Mouse (Mus musculus): ENCODE results near the gene Kcnq5. TPM values are rescaled to one million over a fixed set of nuclear protein-coding genes. Genes with fewer than 3 reads are reported as not detected.
"Not testable (repeated sequence)": the region's sequence is repeated elsewhere in the genome, so short reads cannot be mapped to it uniquely, and the experiment has no call there.

Kcnq5 gene
- polyA plus RNA-seq, 1 experiment from 2014 or later, result 0.62 TPM

DNA sequence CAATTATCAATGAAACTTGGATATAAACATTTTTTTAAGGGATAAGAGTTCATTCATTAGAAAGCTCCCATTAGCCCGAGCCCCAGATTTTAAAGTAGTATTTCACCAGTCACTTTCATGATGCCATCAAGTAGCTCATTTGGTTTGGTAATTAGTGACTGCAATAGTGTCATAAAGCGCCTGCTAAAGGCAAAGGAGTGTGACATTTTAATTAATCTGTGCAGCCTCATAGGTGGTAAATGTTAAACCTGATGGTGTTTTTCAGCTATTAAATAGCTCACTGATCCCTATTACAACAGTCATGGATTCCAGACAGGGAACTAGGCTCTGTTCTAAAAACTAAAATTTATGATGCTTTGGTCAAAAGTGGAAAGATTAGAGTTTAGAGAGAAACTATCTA, 554.5 kb downstream of the Kcnq5 start:
- Histone ChIP-seq H3K27ac (replicated peaks) (no peak overlapping the region), H3K36me3 (ENCODE audit: control insufficient read depth, insufficient read depth, low read length) (no peaks in the 10 kb centered on the region), H3K4me2 (replicated peaks; ENCODE audit: low read depth) (no peak overlapping the region), H3K9me3 (ENCODE audit: control insufficient read depth, low read length) (no peaks in the 10 kb centered on the region), H3K4me3 (ENCODE audit: low read depth, low read length) (no peak overlapping the region), H3K4me1 (replicated peaks; ENCODE audit: control insufficient read depth, insufficient read depth) (no peaks in the 10 kb centered on the region), H3K9ac (ENCODE audit: low read length) (no peak overlapping the region), H3K27me3 (ENCODE audit: control insufficient read depth, insufficient read depth, low read length) (no peaks in the 10 kb centered on the region)
- TF ChIP-seq EP300 (optimal IDR thresholded peaks at IDR 0.05), result no peak
- no peak for TF ChIP-seq CTCF (IDR thresholded peaks at IDR 0.05; ENCODE audit: low read depth)
- no peak for ATAC-seq (ENCODE audit: low FRiP score, low TSS enrichment)
- no peak for DNase-seq (ENCODE audit: low spot score)
- 70% methylated on average over 2 of the region's 2 CpGs for WGBS

DNA sequence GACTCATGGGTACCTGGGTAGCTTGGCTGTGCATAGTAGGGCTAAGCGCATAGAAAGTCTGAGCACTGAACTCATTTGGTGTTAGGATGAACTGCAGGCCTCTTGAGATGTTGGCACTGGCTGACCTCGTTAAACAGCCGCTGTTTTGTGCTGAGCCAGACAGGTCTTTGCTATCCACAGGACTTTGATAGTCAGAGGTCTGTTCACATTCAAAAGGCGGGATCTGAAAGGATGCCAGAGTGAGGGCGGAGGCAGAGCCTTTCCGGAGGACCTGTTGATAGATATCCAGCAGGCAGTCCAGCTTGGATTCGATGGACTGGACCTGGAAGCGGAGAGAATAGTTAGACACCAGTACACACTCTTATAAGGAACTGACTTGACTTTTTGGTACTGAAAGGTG, 558.9 kb downstream of the Kcnq5 start:
- TF ChIP-seq EP300 (optimal IDR thresholded peaks at IDR 0.05) (no peak), CTCF (IDR thresholded peaks at IDR 0.05; ENCODE audit: low read depth) (no peak)
- Histone ChIP-seq H3K27me3 (ENCODE audit: control insufficient read depth, insufficient read depth, low read length) (no peaks in the 10 kb centered on the region), H3K27ac (replicated peaks) (no peak overlapping the region), H3K9me3 (ENCODE audit: control insufficient read depth, low read length) (no peaks in the 10 kb centered on the region), H3K36me3 (ENCODE audit: control insufficient read depth, insufficient read depth, low read length) (no peaks in the 10 kb centered on the region), H3K4me2 (replicated peaks; ENCODE audit: low read depth) (no peak overlapping the region), H3K4me3 (ENCODE audit: low read depth, low read length) (no peak overlapping the region), H3K9ac (ENCODE audit: low read length) (no peak overlapping the region), H3K4me1 (replicated peaks; ENCODE audit: control insufficient read depth, insufficient read depth) (no peaks in the 10 kb centered on the region)
- ATAC-seq (ENCODE audit: low FRiP score, low TSS enrichment) (no peak), DNase-seq (ENCODE audit: low spot score) (no peak)
- 82% methylated on average over 8 of the region's 8 CpGs for WGBS

DNA sequence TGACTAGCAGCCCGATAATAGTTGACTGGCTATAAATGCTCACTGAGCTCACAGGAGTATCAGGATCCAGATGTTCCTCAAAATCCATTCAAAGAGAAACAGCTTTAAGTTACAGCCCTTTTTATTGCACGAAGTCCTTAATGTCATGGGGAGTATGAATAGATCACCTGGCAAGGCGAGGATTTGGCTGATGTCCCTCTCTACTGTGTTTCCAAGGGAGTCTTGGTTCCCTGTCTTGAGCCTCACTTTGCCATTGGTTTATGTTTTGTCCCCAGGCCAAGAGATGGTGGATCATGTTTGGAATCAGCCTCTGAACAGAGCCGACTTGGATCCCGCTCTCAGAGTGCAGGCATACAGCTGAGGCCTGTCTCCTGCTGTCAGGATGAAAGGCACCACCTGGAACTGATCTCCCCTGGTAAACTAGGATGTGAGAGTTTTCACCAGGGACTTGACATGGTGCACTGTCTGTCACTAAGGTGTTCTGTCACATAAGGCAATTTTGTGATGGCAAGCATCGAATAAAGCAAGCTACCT, 570.5 kb downstream of the Kcnq5 start:
- Histone ChIP-seq H3K27ac (replicated peaks) (no peak overlapping the region), H3K4me3 (ENCODE audit: low read depth, low read length) (no peak overlapping the region), H3K4me1 (replicated peaks; ENCODE audit: control insufficient read depth, insufficient read depth) (no peaks in the 10 kb centered on the region), H3K9ac (ENCODE audit: low read length) (no peak overlapping the region), H3K9me3 (ENCODE audit: control insufficient read depth, low read length) (no peaks in the 10 kb centered on the region), H3K36me3 (ENCODE audit: control insufficient read depth, insufficient read depth, low read length) (no peaks in the 10 kb centered on the region), H3K4me2 (replicated peaks; ENCODE audit: low read depth) (no peak overlapping the region), H3K27me3 (ENCODE audit: control insufficient read depth, insufficient read depth, low read length) (no peaks in the 10 kb centered on the region)
- no peak for DNase-seq (ENCODE audit: low spot score)
- no peak for ATAC-seq (ENCODE audit: low FRiP score, low TSS enrichment)
- 46% methylated on average over 6 of the region's 6 CpGs for WGBS
- no peak for TF ChIP-seq CTCF (IDR thresholded peaks at IDR 0.05; ENCODE audit: low read depth)
- no peak for TF ChIP-seq EP300 (optimal IDR thresholded peaks at IDR 0.05)

DNA sequence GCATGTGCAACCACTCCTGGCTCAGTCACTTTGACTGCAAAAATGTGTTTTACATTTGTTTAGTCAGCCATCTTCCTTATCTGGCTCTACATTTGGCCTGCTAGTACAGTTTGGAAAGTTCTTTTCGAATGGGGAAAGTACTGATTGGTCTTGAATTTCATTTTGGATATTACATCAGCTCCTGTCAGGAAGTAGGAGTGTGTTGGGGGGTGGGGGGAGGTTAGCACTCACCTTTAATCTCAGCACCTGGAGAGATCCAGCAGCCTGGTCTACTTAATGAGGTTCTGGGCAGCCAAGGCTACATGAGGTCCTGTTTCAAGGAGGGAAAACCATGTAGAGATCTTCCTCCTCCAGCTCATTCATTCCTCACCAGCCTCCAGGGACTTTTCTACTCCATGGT, 578.5 kb downstream of the Kcnq5 start, which contains the start of gene Khdc1b:
Gene Khdc1b (plus strand): TSS at position 301 of the 400 bp plus-strand sequence.
- H3K4me2 ChIP-seq (replicated peaks; ENCODE audit: low read depth), result no peak within 1 kb of the TSS
- H3K4me1 ChIP-seq (replicated peaks; ENCODE audit: control insufficient read depth, insufficient read depth), result no peaks in the 10 kb centered on the region
- no peaks in the 10 kb centered on the region for H3K36me3 ChIP-seq (ENCODE audit: control insufficient read depth, insufficient read depth, low read length)
- TF ChIP-seq EP300 (optimal IDR thresholded peaks at IDR 0.05) (no peak), CTCF (IDR thresholded peaks at IDR 0.05; ENCODE audit: low read depth) (no peak)
- no peaks in the 10 kb centered on the region for H3K9me3 ChIP-seq (ENCODE audit: control insufficient read depth, low read length)
- H3K27me3 ChIP-seq (ENCODE audit: control insufficient read depth, insufficient read depth, low read length), result no peaks in the 10 kb centered on the region
- WGBS, result 87% methylated on average over 1 of the region's 1 CpGs
- no peak for ATAC-seq (ENCODE audit: low FRiP score, low TSS enrichment)
- DNase-seq (ENCODE audit: low spot score), result no peak
- H3K27ac ChIP-seq (replicated peaks), result no peak within 1 kb of the TSS
- H3K4me3 ChIP-seq (ENCODE audit: low read depth, low read length), result no peak within 1 kb of the TSS
- H3K9ac ChIP-seq (ENCODE audit: low read length), result no peak within 1 kb of the TSS

DNA sequence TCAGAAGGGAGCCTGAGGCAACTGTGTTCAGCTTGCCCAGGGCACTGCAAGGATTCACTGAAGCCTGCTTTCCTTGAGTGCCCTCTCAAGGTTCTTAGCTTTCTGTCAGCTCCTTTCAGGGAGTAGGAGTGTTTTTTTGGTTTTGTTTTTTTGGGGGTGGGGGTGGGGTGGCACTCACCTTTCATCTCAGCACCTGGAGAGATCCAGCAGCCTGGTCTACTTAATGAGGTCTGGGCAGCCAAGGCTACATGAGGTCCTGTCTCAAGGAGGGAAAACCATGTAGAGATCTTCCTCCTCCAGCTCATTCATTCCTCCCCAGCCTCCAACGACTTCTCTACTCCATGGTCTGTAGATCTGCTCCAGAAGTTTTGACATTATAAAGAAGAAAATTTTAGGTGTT, 593.7 kb downstream of the Kcnq5 start, which contains the start of gene Khdc1c:
Gene Khdc1c (plus strand): TSS at position 301 of the 400 bp plus-strand sequence.
- ATAC-seq (ENCODE audit: low FRiP score, low TSS enrichment); H3K9ac ChIP-seq (ENCODE audit: low read length); DNase-seq (ENCODE audit: low spot score); H3K27me3 ChIP-seq (ENCODE audit: control insufficient read depth, insufficient read depth, low read length); H3K4me1 ChIP-seq (replicated peaks; ENCODE audit: control insufficient read depth, insufficient read depth); H3K9me3 ChIP-seq (ENCODE audit: control insufficient read depth, low read length); H3K36me3 ChIP-seq (ENCODE audit: control insufficient read depth, insufficient read depth, low read length); H3K4me2 ChIP-seq (replicated peaks; ENCODE audit: low read depth); H3K27ac ChIP-seq (replicated peaks); H3K4me3 ChIP-seq (ENCODE audit: low read depth, low read length): not testable (repeated sequence)
- WGBS, result 83% methylated on average over 1 of the region's 1 CpGs

DNA sequence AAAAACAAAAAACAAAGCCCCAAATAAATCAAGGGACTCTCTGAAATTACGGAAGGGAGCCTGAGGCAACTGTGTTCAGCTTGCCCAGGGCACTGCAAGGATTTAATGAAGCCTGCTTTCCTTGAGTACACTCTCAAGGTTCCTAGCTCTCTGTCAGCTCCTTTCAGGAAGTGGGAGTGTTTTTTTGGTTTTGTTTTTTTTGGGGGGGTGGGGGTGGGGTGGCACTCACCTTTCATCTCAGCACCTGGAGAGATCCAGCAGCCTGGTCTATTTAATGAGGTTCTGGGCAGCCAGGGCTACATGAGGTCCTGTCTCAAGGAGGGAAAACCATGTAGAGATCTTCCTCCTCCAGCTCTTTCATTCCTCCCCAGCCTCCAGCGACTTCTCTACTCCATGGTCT, 612.4 kb downstream of the Kcnq5 start, which contains the start of gene Khdc1a:
Gene Khdc1a (plus strand): TSS at position 301 of the 400 bp plus-strand sequence.
- Histone ChIP-seq H3K4me1 (replicated peaks; ENCODE audit: control insufficient read depth, insufficient read depth) (no peaks in the 10 kb centered on the region), H3K4me3 (ENCODE audit: low read depth, low read length) (no peak within 1 kb of the TSS), H3K27me3 (ENCODE audit: control insufficient read depth, insufficient read depth, low read length) (no peaks in the 10 kb centered on the region), H3K4me2 (replicated peaks; ENCODE audit: low read depth) (no peak within 1 kb of the TSS), H3K9ac (ENCODE audit: low read length) (no peak within 1 kb of the TSS), H3K27ac (replicated peaks) (no peak within 1 kb of the TSS), H3K36me3 (ENCODE audit: control insufficient read depth, insufficient read depth, low read length) (no peaks in the 10 kb centered on the region), H3K9me3 (ENCODE audit: control insufficient read depth, low read length) (no peaks in the 10 kb centered on the region)
- DNase-seq (ENCODE audit: low spot score) (no peak), ATAC-seq (ENCODE audit: low FRiP score, low TSS enrichment) (no peak)
- TF ChIP-seq CTCF (IDR thresholded peaks at IDR 0.05; ENCODE audit: low read depth) (no peak), EP300 (optimal IDR thresholded peaks at IDR 0.05) (no peak)
- WGBS, result 80% methylated on average over 2 of the region's 2 CpGs

Data from stomach, postnatal 0 days (tissue).